Mouse (Mus musculus) cerebellum, adult 11 months (tissue): ENCODE results near the gene Vegfc.

Experiments
- DNase-seq: peaks from one replicate; pipeline ENCODE4 v3.0.0; 2022

Vegfc gene

DNA sequence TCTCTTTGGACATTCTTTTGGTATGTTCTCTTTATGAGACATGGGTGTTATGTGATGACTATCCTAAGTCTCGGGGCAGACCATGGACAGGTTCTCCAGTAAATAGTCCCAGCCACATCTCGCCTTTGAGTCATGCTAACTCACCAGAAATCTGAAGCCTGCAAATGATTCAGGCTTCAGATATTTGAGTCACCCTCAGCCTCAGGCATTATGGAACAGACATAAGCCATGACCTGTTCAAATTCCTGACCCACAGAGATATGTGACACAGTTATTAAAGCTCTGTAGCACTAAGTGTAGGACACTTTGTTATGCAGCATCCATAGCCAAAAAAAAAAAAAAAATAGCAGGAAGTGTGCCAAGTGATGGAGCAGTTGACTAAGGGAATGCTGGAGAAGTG is 138.8 kb downstream of the Vegfc start:
- no peak for DNase-seq

- no peak for DNase-seq
These were observed 151.4 kb downstream of the Vegfc start for GRCm38 (mm10) chr8:54228801-54229204.

GRCm38 (mm10) chr8:54230638-54231037 is 153.2 kb downstream of the Vegfc start:
- no peak for DNase-seq

DNA sequence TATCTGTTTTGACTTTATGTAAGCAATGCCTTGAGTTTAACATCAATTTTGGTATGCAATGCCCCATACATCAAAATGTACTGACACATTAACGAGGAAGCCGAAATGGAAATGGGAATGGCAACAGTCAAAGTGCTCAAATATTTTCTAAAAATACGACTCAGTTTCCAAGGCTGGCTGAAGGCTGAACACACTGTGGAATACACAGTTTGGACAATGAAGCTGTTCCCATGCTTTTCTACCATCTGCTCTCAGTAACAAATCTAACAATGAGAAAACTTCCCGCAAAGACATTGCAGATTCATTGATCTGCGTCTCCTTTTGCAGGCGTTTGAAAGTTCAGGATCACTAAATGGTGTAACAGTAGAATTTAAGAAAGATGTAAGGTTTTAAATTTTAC is 155.9 kb downstream of the Vegfc start:
- DNase-seq: no peak
